Mouse (Mus musculus): ENCODE measurements at regions not wholly inside any gene's neighbourhood (a gene's known extent, or its start where the extent isn't known, plus 50 kb on each side); places are given as distances from the start of the nearest gene placed in this dataset.

DNA sequence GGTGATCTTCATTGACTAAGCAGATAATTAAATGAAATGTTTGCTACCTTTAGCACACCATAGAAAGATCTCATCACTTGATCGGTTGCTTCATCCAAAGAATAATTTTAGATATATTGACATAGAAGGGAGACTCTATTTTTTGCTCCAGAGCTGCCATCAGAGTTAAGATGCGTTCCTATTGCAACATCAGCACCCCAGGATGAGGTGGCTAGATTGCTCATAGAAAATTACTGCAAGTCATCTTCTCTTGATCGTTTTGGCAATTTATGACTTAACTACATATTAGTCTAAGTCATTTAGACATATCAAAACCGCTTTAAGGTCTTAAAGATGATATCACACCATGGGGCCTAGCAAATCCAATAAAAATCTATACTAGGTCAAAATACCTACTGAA, 778.0 kb upstream of the Celf2 start:
- DNase-seq, result no peak

DNA sequence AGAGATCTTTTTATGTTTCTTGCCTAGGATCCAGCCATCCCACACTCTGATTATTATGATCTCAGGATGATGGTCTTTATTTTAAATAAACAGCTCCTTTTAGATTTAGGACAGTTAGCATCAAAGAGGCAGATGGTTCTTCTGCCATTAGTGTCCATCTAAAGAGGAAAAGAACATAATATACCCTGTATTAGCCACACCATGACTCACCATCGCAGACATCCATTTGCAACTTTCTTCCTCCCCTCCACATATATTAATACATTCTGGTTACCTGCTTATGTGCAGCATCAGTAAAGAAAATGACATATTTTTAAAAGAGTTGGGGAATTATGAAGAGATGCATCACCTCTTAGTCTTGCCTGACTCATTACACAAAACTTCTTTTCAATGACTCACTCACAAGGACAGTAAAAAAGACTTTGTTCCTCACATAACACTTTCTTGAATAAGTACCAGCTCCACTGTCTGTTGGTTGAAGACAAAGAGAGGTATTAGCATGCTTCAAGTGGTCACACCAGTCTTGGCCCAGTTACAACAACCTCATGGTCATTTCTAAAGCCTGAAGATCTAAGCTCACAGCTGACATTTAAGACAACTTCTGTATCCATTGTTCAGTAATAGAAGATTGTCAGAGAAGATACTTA, 766.9 kb upstream of the Celf2 start:
- DNase-seq, result no peak
